Mouse (Mus musculus) adrenal gland, postnatal 36 days (tissue): ENCODE measurements around the gene Vcan. TPM values are rescaled to one million over a fixed set of nuclear protein-coding genes. Genes with fewer than 3 reads are reported as not detected.

ENCODE experiments used
- total RNA-seq, 2 experiments: library from RNA; stranded (reverse); gene quantifications; 2 replicates each; pipeline ENCODE4 v1.2.3; 2021

Vcan gene
- total RNA-seq, 2 experiments from 2014 or later, result 4.8 to 6.9 TPM

Other genes starting within 250 kb of the Vcan start
- gene Hapln1, start 202.7 kb downstream of the Vcan start, total RNA-seq, result 10 to 100 TPM in 1 of 2 experiments, 1 to 10 TPM in 1; 3.6 to 10.1 TPM